Mouse (Mus musculus): ENCODE results near the gene Nle1. TPM values are rescaled to one million over a fixed set of nuclear protein-coding genes. Genes with fewer than 3 reads are reported as not detected.

Nle1 gene
- polyA plus RNA-seq, 1 experiment: 33.7 TPM

DNA sequence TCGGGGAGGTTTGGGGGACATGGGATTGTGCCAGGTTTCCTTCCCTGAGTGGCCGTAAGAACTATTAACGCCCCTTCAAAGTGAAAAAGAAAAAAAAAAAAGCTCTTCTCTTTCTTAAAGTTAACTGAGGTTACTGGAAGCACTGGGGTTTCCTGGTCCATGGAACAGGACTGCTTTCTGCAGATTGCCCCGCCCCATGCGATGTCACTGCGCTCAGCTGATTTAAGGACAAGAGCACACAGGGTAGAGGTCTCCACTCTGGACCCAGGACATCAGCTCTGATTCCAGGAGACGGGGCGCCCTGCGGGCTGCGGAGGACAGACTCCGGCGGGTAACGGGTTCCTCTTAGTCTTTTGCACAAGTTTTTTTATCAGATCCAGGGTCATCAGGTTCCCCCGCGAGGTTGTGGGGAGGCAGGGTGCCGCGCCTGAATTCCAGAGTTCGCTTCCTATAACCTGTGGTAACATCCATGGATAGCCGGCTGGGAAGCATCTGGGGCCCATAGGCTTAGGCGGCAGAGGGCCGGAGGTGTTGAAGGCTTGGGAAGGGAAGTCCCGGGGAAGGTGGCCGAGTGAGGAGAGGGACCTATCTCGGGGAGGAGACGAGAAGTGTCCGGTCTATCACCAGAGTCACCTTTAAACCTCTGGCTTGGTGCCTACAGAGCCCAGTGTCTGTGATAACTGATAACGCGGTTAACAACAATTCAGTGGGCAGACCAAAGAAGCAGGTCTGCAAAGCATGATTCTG, 43.8 kb upstream of the Nle1 start:
- H3K27me3 ChIP-seq (ENCODE audit: control insufficient read depth, insufficient read depth, insufficient read length): no peaks in the 10 kb centered on the region
- no peaks in the 10 kb centered on the region for H3K36me3 ChIP-seq (ENCODE audit: control insufficient read depth, insufficient read depth)
- H3K4me3 ChIP-seq: no peak overlapping the region
- TF ChIP-seq POLR2A (IDR thresholded peaks at IDR 0.05; ENCODE audit: insufficient read length, low read depth) (no peak), MAX (IDR thresholded peaks at IDR 0.05; ENCODE audit: low read depth) (no peak), TCF3 (IDR thresholded peaks at IDR 0.05; ENCODE audit: insufficient read length, low read depth) (no peak), MYOD1 (IDR thresholded peaks at IDR 0.05; ENCODE audit: control insufficient read depth in 1 of 3, insufficient read length in 2 of 3, low read depth in 2 of 3) (no peak), E2F4 (IDR thresholded peaks at IDR 0.05; ENCODE audit: insufficient read depth) (no peak), USF1 (IDR thresholded peaks at IDR 0.05; ENCODE audit: low read depth) (no peak), MYOG (IDR thresholded peaks at IDR 0.05; ENCODE audit: control insufficient read depth in 1 of 3, insufficient read depth in 1 of 3, insufficient read length in 2 of 3, low read depth in 2 of 3) (no peak), SRF (IDR thresholded peaks at IDR 0.05; ENCODE audit: control insufficient read depth, insufficient read length, low read depth) (no peak), REST (IDR thresholded peaks at IDR 0.05; ENCODE audit: insufficient read depth, insufficient read length) (no peak)
- H3K4me2 ChIP-seq (ENCODE audit: low read depth): no peak overlapping the region
- H3K79me2 ChIP-seq (ENCODE audit: control insufficient read depth, insufficient read depth): no peaks in the 10 kb centered on the region
- H3ac ChIP-seq (ENCODE audit: control insufficient read depth, insufficient read length): no peak overlapping the region

DNA sequence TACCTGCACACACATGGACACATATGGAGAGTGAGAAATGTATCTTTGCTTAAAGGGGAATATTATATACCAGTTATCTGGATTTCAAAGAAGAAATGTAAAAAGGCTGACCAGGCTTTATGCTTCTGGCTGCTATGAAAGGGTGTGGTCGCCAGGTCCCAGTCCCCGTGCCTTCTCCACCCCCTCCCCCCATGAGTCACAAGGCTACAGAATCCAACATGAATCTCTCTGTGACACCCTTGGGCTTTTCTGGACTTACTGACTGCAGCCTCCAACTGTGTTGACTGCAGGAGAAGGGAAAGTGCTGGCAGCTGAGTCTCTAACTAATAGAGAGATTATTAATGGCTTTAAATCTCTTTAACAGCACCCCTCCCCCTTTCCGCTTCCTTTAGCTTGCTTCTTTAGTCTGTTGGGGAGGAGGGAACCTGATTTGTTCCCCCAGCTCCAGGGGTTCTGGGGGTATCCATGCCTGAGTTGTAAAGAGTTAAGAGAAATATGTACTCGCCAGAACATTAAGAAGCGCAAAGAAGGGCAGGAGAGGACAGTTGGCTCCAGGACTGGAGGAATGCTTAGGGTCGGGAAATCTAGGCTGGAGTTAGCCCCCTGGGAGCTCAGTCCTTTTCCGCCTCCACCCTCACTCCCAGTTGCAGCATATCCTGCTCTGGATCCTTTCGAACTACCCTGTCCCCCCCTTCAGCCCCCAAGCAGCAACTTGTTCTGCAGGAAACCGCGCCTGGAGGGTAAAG, 42.7 kb upstream of the Nle1 start, which contains the start of gene Slfn5:
Gene Slfn5, plus strand, starts transcription at position 614 of the 746 bp plus-strand sequence.
- Histone ChIP-seq H3K4me2 (ENCODE audit: low read depth) (no peak within 1 kb of the TSS), H3ac (ENCODE audit: control insufficient read depth, insufficient read length) (no peak within 1 kb of the TSS), H3K4me3 (no peak within 1 kb of the TSS), H3K79me2 (ENCODE audit: control insufficient read depth, insufficient read depth) (no peaks in the 10 kb centered on the region), H3K27me3 (ENCODE audit: control insufficient read depth, insufficient read depth, insufficient read length) (no peaks in the 10 kb centered on the region), H3K36me3 (ENCODE audit: control insufficient read depth, insufficient read depth) (no peaks in the 10 kb centered on the region)
- TF ChIP-seq CEBPB (IDR thresholded peaks at IDR 0.05; ENCODE audit: insufficient read depth, poor library complexity, severe bottlenecking) (no peak), TCF12 (IDR thresholded peaks at IDR 0.05; ENCODE audit: insufficient read depth, poor library complexity, severe bottlenecking) (no peak), USF1 (IDR thresholded peaks at IDR 0.05; ENCODE audit: low read depth) (no peak)

GRCm38 (mm10) chr11:82949036-82949435, 40.8 kb upstream of the Nle1 start:
- TF ChIP-seq MAX (IDR thresholded peaks at IDR 0.05; ENCODE audit: low read depth) (no peak), MYOG (IDR thresholded peaks at IDR 0.05; ENCODE audit: control insufficient read depth in 1 of 3, insufficient read depth in 1 of 3, insufficient read length in 2 of 3, low read depth in 2 of 3) (no peak), POLR2AphosphoS2 (IDR thresholded peaks at IDR 0.05; ENCODE audit: insufficient read length, low read depth) (no peak)
- no peak overlapping the region for H3K4me2 ChIP-seq (ENCODE audit: low read depth)
- H3K79me2 ChIP-seq (ENCODE audit: control insufficient read depth, insufficient read depth): no peaks in the 10 kb centered on the region
- no peak overlapping the region for H3K4me3 ChIP-seq
- no peaks in the 10 kb centered on the region for H3K36me3 ChIP-seq (ENCODE audit: control insufficient read depth, insufficient read depth)
- H3ac ChIP-seq (ENCODE audit: control insufficient read depth, insufficient read length): no peak overlapping the region
- H3K27me3 ChIP-seq (ENCODE audit: control insufficient read depth, insufficient read depth, insufficient read length): no peaks in the 10 kb centered on the region

GRCm38 (mm10) chr11:82947457-82947856, 39.2 kb upstream of the Nle1 start:
- Histone ChIP-seq H3K27me3 (ENCODE audit: control insufficient read depth, insufficient read depth, insufficient read length) (no peaks in the 10 kb centered on the region), H3ac (ENCODE audit: control insufficient read depth, insufficient read length) (no peak overlapping the region), H3K36me3 (ENCODE audit: control insufficient read depth, insufficient read depth) (no peaks in the 10 kb centered on the region), H3K79me2 (ENCODE audit: control insufficient read depth, insufficient read depth) (no peaks in the 10 kb centered on the region), H3K4me3 (no peak overlapping the region), H3K4me2 (ENCODE audit: low read depth) (no peak overlapping the region)
- TF ChIP-seq E2F4 (IDR thresholded peaks at IDR 0.05; ENCODE audit: insufficient read depth) (no peak), CEBPB (IDR thresholded peaks at IDR 0.05; ENCODE audit: insufficient read depth, poor library complexity, severe bottlenecking) (no peak), MYOD1 (IDR thresholded peaks at IDR 0.05; ENCODE audit: control insufficient read depth in 1 of 3, insufficient read length in 2 of 3, low read depth in 2 of 3) (no peak), POLR2A (IDR thresholded peaks at IDR 0.05; ENCODE audit: insufficient read length, low read depth) (no peak), REST (IDR thresholded peaks at IDR 0.05; ENCODE audit: insufficient read depth, insufficient read length) (no peak), MYOG (IDR thresholded peaks at IDR 0.05; ENCODE audit: control insufficient read depth in 1 of 3, insufficient read depth in 1 of 3, insufficient read length in 2 of 3, low read depth in 2 of 3) (no peak), SRF (IDR thresholded peaks at IDR 0.05; ENCODE audit: control insufficient read depth, insufficient read length, low read depth) (no peak), TCF12 (IDR thresholded peaks at IDR 0.05; ENCODE audit: insufficient read depth, poor library complexity, severe bottlenecking) (no peak), USF1 (IDR thresholded peaks at IDR 0.05; ENCODE audit: low read depth) (no peak), MAX (IDR thresholded peaks at IDR 0.05; ENCODE audit: low read depth) (no peak), POLR2AphosphoS2 (IDR thresholded peaks at IDR 0.05; ENCODE audit: insufficient read length, low read depth) (no peak)

GRCm38 (mm10) chr11:82945636-82946035, 37.4 kb upstream of the Nle1 start:
- TF ChIP-seq CEBPB (IDR thresholded peaks at IDR 0.05; ENCODE audit: insufficient read depth, poor library complexity, severe bottlenecking) (peak; percentile 64; the same call in 1 of the 2 replicates), POLR2AphosphoS2 (IDR thresholded peaks at IDR 0.05; ENCODE audit: insufficient read length, low read depth) (no peak)
- H3K4me3 ChIP-seq: no peak overlapping the region

More at GRCm38 (mm10) chr11:82945636-82946035, 37.4 kb upstream of the Nle1 start:
- H3K4me2 ChIP-seq (ENCODE audit: low read depth): no peak overlapping the region
- H3K36me3 ChIP-seq (ENCODE audit: control insufficient read depth, insufficient read depth): no peaks in the 10 kb centered on the region
- H3ac ChIP-seq (ENCODE audit: control insufficient read depth, insufficient read length): no peak overlapping the region
- H3K27me3 ChIP-seq (ENCODE audit: control insufficient read depth, insufficient read depth, insufficient read length): no peaks in the 10 kb centered on the region
- no peaks in the 10 kb centered on the region for H3K79me2 ChIP-seq (ENCODE audit: control insufficient read depth, insufficient read depth)
